Mouse (Mus musculus) brain, embryonic 18.5 days (tissue): Measurements from ENCODE around the gene Ptprr.

Source experiments
- DNase-seq: peaks from one replicate; pipeline ENCODE4 v3.0.0-alpha.2; 2012; ENCODE audit warnings: low read depth, low spot score

Gene Ptprr

GRCm38 (mm10) chr10:116196596-116197415 lies 178.8 kb downstream of the Ptprr start:
- DNase-seq = no peak

GRCm38 (mm10) chr10:116197416-116197939 lies 179.5 kb downstream of the Ptprr start:
- DNase-seq = no peak

DNA sequence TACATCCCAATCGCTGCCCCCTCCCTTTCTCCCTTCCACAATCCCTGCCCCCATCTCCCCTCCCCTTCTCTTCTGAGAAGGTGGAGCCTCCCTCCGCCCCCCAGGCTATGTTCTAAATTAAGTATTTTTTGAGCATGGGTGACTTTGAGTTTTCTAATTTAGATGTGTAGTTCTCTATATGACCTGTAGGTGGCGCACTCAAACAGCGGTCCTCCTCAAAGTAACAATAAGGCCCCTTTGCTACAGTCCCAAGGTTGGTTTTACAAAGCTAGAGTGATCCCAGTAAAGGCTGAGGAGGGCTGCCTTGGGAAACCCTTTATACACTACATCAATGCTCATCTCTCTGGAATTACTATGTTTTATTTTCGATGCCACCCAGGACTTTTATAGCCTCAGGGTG lies 181.0 kb downstream of the Ptprr start:
- no peak for DNase-seq

DNA sequence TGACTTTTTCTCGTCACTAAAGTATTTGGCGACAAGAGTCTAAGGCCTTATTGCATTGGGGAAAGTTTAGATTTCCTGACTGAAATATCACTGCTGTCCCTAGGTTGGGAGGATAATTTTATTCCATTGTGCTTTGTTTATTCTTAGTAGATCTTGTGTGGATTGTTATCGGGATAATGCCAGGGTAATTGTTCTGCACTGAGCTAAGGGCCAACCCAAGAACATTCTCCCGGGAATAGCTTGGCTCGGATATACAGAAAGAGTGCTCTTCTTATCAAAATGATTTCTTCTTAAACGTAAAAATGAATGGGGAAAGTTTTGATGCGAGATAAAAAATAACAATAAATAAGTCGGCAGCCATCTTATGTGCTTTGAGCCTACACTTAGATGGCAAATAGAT lies 183.5 kb downstream of the Ptprr start:
- no peak for DNase-seq

DNA sequence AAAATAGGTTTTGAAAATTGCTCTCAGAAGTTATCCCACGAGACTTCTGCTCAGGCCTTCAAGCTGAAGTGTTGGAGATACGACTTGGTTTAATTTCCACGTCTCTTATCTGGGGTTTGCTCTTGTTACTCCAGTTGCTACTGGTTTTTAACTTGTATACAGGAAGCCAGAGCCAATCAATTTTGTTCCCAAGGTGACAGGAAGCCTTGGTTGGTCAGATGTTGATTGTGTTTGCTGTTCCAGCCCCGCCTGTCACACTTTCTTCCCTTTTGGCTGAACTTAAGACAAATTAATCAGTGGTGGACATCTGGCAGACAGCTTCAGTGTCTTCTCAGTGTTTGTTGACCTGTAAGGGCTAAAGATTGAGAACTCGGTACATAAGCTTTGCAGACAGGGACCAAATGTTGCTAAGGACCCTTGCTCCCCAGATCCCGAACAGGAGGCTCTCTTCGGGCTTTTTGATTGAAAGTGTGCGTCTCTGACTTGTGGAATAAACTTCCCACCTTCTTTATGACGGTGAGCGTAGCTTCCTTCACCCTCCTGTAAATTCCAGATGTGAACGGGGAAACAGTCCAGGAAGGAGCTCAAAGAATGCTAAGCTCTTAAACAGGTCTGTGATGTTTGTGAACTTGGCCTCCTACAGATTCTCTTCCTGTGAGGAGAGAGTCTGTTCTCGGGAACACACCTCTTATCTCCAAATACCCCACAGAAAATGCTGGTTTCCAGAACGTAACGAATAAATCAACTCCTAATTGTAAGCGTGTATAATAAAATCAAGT lies 187.8 kb downstream of the Ptprr start:
- no peak for DNase-seq

- no peak for DNase-seq
Observed at GRCm38 (mm10) chr10:116206449-116206848, 188.4 kb downstream of the Ptprr start.

DNA sequence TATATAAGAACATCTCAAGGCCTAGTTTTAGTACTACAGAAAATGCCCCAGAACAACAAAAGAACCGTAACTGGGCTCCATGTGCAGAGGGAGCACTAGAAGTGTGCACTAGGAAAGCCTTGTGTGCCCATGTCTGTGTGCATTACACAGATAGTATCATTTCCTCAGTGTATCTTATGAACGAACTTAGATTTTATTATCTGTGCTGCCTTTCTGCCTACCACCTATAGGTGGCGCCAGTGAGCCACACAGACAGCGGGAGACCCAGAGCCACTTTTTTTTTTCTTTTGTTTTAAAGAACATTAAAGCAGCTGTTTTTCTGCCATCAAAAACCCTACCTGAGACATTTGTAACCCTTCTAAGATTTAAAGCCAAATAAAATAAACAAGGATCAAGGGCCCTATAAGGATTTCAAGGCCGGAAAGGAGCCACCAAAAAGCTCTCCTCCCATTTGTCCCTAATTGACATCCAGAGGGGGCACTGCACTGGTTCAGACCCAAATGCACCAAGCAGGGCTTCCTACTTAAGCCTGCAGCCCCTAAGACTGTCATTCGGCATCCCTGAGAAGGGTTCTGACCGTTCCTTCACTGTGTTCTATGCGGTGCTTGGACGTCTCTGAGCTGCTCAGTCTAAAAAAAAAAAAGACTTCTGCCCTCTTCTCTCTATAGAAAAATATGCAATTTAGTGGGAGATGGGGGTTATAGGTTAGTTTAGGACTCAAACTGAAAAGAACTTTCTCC lies 190.1 kb downstream of the Ptprr start:
- no peak for DNase-seq

- DNase-seq = no peak
Observed at GRCm38 (mm10) chr10:116208727-116209115, 190.7 kb downstream of the Ptprr start.

DNA sequence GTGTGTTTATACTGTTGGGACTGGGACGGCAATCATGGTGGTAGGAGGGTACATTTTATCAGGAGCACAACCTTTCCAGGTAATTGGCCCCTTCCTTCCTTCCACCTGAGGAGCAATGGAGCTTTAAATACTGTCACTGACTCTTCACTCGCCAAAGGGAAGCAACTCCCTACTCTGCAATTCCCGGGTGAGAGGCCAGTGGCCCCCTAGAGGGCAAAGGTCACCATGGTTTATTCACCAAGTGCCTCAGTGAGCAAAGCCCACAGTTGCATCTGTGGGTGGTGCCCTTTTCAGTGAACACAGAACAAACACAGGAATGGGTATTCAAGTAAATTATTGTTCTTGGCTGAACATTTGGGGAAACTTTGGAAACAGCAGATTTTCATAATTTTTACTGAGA lies 194.1 kb downstream of the Ptprr start:
- no peak for DNase-seq

DNA sequence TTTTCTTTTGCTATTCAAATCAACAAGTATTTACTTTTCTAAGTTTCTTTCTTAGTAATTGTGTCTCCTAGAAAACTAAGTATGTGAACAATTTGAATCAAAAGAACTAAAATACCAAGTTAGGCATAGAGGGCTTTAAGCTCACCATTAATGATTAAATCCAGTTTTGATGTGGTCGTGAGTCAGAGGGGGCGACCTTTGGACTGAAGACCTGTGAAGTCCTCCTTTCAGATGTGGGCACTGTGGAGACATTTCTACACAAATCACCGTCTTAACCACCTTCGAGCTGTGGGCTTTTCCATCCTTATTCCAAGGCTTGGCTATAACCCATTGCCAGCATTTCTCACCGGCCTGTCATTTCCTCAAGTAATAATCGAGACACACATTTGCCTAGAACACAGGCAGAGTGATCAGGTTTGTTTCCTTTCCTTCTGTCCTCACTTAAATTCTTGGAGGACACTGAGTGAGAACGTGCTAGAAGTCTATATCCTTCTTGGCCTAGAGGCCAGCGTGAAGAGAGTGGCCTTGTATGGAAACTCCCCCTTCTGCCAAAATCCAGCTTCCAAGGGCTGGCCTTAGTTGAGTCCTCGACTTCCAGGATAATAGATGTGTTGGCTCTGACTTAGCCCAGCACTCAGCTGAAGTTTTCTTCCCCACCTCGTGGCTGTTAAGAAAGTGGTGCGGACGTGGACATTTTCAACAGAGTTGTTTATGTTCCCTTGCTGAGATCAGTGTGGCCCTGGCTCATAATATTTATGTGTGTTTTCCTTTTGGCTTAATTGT lies 202.5 kb downstream of the Ptprr start:
- DNase-seq = no peak

DNA sequence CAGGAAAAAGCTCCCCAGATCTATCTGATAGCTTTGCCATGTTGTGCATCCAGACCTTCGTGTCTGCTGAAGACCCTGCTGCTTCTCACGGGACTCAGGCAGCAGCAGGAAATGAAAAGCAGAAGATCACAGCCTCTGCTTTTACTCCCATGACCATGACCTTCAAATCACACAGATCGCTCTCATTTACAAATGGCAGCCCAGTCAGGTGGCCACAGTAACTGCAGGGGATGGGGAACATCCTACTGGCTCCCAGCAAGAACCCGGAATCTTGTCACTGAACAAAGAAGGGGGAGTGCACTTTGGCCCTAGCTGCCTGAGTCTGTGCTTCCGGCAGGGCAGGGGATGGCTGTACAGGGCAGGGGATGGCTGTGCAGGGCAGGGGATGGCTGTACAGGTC lies 217.3 kb downstream of the Ptprr start:
- no peak for DNase-seq

GRCm38 (mm10) chr10:116242200-116242599 lies 224.2 kb downstream of the Ptprr start:
- DNase-seq = no peak

GRCm38 (mm10) chr10:116243373-116243772 lies 225.4 kb downstream of the Ptprr start:
- DNase-seq = no peak

GRCm38 (mm10) chr10:116245632-116246031 lies 227.6 kb downstream of the Ptprr start:
- no peak for DNase-seq

GRCm38 (mm10) chr10:116252668-116253067 lies 234.7 kb downstream of the Ptprr start:
- DNase-seq = no peak

- no peak for DNase-seq
Observed at GRCm38 (mm10) chr10:116253972-116254371, 236.0 kb downstream of the Ptprr start.

- DNase-seq = no peak
Observed at GRCm38 (mm10) chr10:116259298-116259697, 241.3 kb downstream of the Ptprr start.

DNA sequence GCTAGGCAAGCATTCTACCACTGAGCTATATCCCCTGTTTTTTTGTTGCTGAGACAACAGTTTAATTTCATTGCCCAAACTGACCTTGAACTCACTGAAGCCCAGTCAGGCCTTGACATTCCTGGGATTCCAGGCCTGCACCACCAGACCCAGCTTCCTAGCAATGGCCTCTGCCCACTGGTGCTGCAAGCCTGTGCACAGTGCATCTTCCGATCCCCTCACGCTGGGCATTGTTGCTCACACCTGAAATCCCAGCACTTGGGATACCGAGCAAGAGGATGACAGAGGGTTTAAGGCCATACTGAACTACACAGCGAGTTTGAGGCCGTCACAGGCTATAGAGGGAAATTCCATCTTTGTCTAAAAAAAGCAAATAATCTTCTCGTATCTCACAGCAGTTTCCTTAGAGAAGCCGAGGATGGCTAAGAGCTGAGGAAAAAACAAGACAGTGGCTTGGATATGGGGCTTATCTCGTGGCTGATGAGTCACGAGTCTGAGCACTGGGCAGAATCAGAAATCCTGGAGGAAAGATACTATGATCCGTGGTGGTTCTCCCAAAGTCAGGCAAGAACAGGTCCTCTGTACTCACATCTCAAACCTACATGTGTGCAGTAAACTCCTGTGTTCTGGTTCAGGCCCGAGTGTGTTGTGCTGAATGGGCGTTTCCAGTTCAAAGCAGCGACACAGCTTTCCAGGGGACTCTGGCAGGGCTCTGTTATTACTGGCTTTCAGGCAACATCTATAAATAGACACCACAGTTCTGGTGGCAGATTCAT lies 242.8 kb downstream of the Ptprr start:
- no peak for DNase-seq

DNA sequence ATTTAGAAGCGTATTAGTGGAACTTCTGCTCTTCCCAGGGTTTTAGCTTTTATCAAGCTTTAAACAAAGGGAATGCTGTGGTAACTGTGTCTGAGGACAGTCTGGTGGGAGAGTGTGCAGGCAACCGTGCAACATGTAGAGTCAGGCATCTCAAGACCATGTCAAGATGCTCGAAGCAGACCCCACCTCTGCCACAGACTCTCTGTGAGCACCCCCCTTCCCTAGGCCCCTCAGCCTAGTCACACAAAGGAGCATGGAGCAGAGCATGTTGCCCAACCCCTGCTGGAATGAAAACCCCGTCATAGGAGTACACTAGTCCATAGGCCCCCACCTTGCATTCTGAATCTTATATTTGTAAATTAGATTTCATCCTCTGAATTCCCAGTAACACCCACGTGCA lies 243.5 kb downstream of the Ptprr start:
- DNase-seq = no peak

DNA sequence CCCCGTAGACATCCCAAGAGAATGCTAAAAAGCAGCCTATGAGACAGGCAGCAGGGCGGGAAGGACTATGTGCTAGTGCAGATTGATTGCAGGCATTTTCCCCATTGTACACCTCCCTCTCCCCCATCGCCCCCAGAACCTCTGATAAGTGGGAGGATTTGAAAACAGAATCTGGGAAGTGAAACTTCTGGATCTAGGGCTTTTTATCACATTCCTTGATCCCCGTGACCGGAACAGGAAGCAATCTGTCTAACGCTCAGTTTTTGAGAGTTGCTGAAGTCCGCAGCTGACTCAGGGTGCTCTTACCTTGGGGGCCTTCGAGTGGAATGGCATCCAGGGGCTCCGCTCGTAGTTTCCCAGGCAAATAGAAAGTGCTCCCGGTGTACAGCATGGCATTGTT lies 246.5 kb downstream of the Ptprr start:
- DNase-seq = no peak
